Mouse (Mus musculus): ENCODE data around the gene Fgfr2. TPM values are rescaled to one million over a fixed set of nuclear protein-coding genes. Genes with fewer than 3 reads are reported as not detected.
"Not testable (repeated sequence)": the region's sequence is repeated elsewhere in the genome, so short reads cannot be mapped to it uniquely, and the experiment has no call there.

Gene Fgfr2
- polyA plus RNA-seq, 1 experiment from 2014 or later, result 137 TPM

DNA sequence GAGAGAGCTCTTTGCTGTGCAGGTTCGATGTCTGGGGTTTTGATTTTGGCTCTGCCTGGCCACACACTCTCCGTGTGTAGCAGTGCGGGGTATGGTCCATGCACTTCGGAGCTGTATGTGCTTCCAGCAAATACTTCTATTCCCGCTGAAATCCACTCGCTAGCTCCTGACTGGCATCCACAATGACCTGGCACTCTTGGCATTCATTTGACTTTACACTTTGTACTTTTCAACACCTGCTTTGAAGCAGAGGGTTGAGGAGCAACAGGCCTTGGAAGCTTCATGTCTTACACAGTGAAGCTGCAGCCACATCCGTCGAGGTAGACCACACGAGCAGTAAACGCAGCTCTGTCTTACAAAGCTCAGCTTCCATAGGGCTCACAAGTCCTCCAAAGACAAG lies 2715.5 kb downstream of the Fgfr2 start:
- no peak overlapping the region for H3K4me2 ChIP-seq (replicated peaks)
- H3K27ac ChIP-seq (replicated peaks), result peak overlapping the region; percentile 80
- no peak for ATAC-seq (ENCODE audit: insufficient number of reproducible peaks, low FRiP score, low TSS enrichment, low read depth)
- no peaks in the 10 kb centered on the region for H3K36me3 ChIP-seq
- no peak overlapping the region for H3K4me3 ChIP-seq (replicated peaks)
- WGBS, result 68% methylated on average over 10 of the region's 10 CpGs
- H3K27me3 ChIP-seq, result no peaks in the 10 kb centered on the region
- H3K9ac ChIP-seq, result no peak overlapping the region
- H3K9me3 ChIP-seq (replicated peaks), result no peaks in the 10 kb centered on the region
- H3K4me1 ChIP-seq, result peaks cover 9% of the 10 kb centered on the region; the same call in 1 of the 2 replicates

DNA sequence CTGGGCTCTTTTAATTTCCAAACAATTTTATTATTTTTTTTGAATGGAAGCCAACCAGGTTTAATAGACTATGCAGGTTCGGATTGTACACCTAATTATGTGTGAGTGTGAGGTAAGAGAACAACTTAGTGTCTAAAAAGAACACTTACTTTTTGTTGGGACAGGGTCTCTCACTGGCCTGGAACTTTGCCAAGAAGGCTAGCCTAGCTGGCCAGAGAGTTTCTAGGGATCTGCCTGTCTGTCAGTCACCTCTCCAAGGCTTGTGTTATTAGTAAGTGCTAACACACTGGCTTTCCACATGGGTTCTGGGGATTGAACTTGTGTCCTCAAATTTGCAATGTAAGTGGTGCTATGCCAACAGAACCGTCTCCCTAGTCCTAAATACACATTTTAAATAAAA lies 2719.8 kb downstream of the Fgfr2 start:
- 60% methylated on average over 2 of the region's 2 CpGs for WGBS
- 0 out of 2 replicates have a peak, but pooled peaks cover 7% of the 10 kb centered on the region for H3K36me3 ChIP-seq

DNA sequence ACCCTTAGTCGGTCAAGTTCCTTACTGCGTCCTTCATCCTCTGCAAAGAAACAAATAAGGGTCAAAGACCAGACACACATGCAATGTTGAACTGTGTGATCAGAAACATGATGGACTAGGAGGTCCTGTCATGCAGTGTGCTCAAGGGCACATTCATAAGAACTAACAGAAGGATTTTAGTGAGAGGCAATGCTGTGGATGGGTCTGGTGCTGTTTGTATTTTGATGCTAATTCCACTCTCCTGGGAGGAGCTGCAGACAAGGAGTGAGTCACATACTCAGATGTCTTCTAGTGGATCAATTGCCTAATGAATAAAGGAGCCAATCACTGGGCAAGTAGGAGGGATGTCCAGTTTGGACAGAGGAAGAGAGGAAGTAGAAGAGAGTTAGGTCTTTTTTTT lies 2728.5 kb downstream of the Fgfr2 start:
- no peak overlapping the region for H3K4me2 ChIP-seq (replicated peaks)

More for the DNA sequence above, 2719.8 kb downstream of the Fgfr2 start:
- H3K4me1 ChIP-seq, result peaks cover 6% of the 10 kb centered on the region; the same call in 1 of the 2 replicates
- H3K27ac ChIP-seq (replicated peaks), result no peak overlapping the region
- no peaks in the 10 kb centered on the region for H3K9me3 ChIP-seq (replicated peaks)
- H3K4me2 ChIP-seq (replicated peaks), result no peak overlapping the region
- no peak overlapping the region for H3K4me3 ChIP-seq (replicated peaks)
- no peaks in the 10 kb centered on the region for H3K27me3 ChIP-seq
- no peak overlapping the region for H3K9ac ChIP-seq
- ATAC-seq (ENCODE audit: insufficient number of reproducible peaks, low FRiP score, low TSS enrichment, low read depth), result no peak

DNA sequence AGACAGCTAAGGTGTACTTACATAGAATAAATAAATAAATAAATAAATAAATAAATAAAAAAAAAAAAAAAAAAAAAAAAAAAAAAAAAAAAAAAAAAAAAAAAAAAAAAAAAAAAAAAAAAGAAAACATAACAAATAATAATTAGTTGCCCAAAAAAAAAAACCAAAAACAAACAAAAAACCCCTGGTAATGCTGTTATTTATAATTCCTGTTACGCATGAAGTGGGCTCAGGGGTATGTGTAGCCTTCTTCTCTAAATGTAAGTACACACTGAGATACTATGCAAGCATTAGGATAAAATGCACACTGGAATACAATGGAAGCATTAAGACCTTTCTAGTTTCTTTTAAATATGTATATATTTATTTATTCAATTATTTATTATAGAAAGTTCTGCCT lies 2733.1 kb downstream of the Fgfr2 start:
- H3K9ac ChIP-seq; H3K4me3 ChIP-seq (replicated peaks); ATAC-seq (ENCODE audit: insufficient number of reproducible peaks, low FRiP score, low TSS enrichment, low read depth); H3K9me3 ChIP-seq (replicated peaks); H3K27me3 ChIP-seq; H3K27ac ChIP-seq (replicated peaks); H3K4me2 ChIP-seq (replicated peaks); H3K4me1 ChIP-seq: not testable (repeated sequence)
- peaks cover 11% of the 10 kb centered on the region; the same call in 1 of the 2 replicates for H3K36me3 ChIP-seq
- WGBS, result 93% methylated on average over 1 of the region's 1 CpGs

More for the DNA sequence above, 2728.5 kb downstream of the Fgfr2 start:
- Histone ChIP-seq H3K27ac (replicated peaks) (no peak overlapping the region), H3K4me1 (no peaks in the 10 kb centered on the region), H3K4me3 (replicated peaks) (no peak overlapping the region), H3K9me3 (replicated peaks) (no peaks in the 10 kb centered on the region), H3K27me3 (no peaks in the 10 kb centered on the region), H3K9ac (no peak overlapping the region), H3K36me3 (peaks cover 6% of the 10 kb centered on the region; the same call in 1 of the 2 replicates)
- ATAC-seq (ENCODE audit: insufficient number of reproducible peaks, low FRiP score, low TSS enrichment, low read depth), result no peak
- 87% methylated on average over 2 of the region's 2 CpGs for WGBS

DNA sequence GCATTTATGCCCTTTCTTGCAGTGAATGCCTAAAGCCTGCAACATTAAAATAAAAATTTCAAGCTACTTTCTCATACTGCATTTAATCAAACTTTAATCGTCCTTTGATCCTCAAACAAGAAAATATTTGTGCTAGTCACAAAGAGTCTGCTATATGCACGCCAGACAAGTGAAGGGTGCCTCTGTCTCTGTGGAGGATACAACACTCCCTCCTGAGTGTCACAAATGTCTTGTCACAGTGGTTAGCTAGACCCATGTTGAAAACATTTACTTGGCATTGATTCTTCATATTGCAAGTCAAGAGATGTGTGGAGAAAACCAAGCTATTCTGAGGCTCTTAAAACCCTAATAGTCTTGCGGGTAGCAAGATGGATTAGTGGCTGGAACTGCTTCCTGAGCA lies 2736.8 kb downstream of the Fgfr2 start:
- Histone ChIP-seq H3K4me1 (peaks cover 4% of the 10 kb centered on the region), H3K4me3 (replicated peaks) (no peak overlapping the region), H3K27me3 (no peaks in the 10 kb centered on the region), H3K9ac (no peak overlapping the region), H3K27ac (replicated peaks) (0 out of 2 replicates have a peak overlapping the region, but pooled peaks have one; percentile 39), H3K9me3 (replicated peaks) (no peaks in the 10 kb centered on the region), H3K4me2 (replicated peaks) (no peak overlapping the region), H3K36me3 (0 out of 2 replicates have a peak, but pooled peaks cover 5% of the 10 kb centered on the region)
- no peak for ATAC-seq (ENCODE audit: insufficient number of reproducible peaks, low FRiP score, low TSS enrichment, low read depth)
- 58% methylated on average over 3 of the region's 3 CpGs for WGBS

DNA sequence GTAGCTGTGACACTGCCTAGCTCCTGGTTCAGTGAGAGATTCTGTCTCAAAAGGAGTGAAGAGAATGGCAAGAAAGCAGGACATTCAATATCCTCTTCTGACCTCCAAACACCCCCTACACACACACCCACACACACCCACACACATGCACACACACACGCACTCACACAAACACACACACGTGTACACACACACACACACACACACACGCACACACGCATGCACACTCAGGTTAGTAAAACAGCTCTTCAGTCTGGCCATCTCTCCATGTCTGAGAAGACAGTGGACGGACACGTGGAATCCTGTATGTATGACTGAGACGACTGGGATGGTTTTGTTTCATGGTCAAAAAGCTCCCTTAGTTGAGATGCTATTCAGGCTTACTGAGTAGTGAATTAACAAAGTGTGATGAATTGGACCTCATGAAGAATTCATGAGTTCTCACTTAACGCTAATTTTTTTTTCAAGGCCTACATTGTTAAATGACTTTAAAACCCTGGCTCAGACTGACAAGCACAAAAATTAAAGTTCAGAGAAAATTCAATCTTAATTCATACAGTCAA lies 2737.3 kb downstream of the Fgfr2 start:
- ATAC-seq (ENCODE audit: insufficient number of reproducible peaks, low FRiP score, low TSS enrichment, low read depth), result no peak
- WGBS, result 86% methylated on average over 8 of the region's 8 CpGs

DNA sequence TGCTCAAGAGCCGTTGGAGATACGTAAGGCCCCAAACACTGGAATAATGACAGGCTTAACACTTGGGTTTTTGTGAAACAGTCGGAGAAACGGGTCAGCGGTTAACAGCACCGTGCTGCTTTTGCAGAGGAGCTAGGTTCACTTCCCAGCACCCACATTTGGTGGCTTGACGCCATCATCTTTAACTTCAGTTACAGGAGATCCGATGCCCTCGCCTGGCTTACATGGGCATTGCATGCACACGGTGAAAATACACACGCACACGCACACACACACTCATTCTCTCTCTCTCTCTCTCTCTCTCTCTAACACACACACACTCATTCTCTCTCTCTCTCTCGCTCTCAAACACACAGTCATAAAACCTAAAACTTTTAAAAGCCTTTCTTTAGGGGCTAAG lies 2741.0 kb downstream of the Fgfr2 start:
- ATAC-seq (ENCODE audit: insufficient number of reproducible peaks, low FRiP score, low TSS enrichment, low read depth), result no peak
- Histone ChIP-seq H3K9ac (no peak overlapping the region), H3K27me3 (no peaks in the 10 kb centered on the region), H3K4me2 (replicated peaks) (no peak overlapping the region), H3K9me3 (replicated peaks) (no peaks in the 10 kb centered on the region), H3K27ac (replicated peaks) (0 out of 2 replicates have a peak overlapping the region, but pooled peaks have one; percentile 17), H3K36me3 (0 out of 2 replicates have a peak, but pooled peaks cover 2% of the 10 kb centered on the region), H3K4me3 (replicated peaks) (no peak overlapping the region), H3K4me1 (peaks cover 15% of the 10 kb centered on the region)
- WGBS, result 92% methylated on average over 13 of the region's 13 CpGs

More for the DNA sequence above, 2737.3 kb downstream of the Fgfr2 start:
- H3K9ac ChIP-seq, result no peak overlapping the region
- H3K4me2 ChIP-seq (replicated peaks), result no peak overlapping the region
- 0 out of 2 replicates have a peak, but pooled peaks cover 5% of the 10 kb centered on the region for H3K36me3 ChIP-seq
- H3K27me3 ChIP-seq, result no peaks in the 10 kb centered on the region
- H3K9me3 ChIP-seq (replicated peaks), result no peaks in the 10 kb centered on the region
- H3K4me1 ChIP-seq, result peaks cover 8% of the 10 kb centered on the region
- H3K4me3 ChIP-seq (replicated peaks), result no peak overlapping the region
- no peak overlapping the region for H3K27ac ChIP-seq (replicated peaks)

DNA sequence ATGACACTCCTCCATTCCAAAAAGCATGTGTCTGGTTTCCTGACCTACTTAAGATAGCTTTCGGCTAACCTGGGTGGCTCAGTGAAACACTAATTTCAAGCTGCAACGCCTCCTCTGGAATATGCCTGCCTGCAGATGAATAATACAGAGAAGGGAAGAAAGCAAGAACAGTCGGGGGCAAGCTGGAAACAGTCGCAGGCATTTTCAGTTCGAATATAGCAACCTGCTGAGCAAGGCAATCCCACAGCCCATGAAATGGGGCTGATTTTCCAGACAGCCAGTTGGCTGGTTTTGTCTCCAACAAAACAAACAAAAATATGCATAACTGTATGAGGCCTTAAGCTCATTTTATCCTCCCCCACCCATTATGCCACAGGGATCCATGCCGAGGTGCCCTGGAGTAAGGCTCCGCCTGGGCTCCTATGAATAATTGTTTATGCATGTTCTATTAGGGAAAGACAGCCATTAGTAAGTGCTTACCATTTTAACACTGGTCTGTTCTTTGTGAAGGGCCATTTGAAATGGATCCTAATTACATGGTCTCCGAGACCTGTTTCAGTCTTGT lies 2741.7 kb downstream of the Fgfr2 start:
- Histone ChIP-seq H3K27ac (replicated peaks) (peak overlapping the region; percentile 18; the same call in 1 of the 2 replicates), H3K27me3 (no peaks in the 10 kb centered on the region), H3K36me3 (no peaks in the 10 kb centered on the region), H3K9ac (no peak overlapping the region), H3K9me3 (replicated peaks) (no peaks in the 10 kb centered on the region), H3K4me2 (replicated peaks) (no peak overlapping the region), H3K4me1 (peaks cover 15% of the 10 kb centered on the region), H3K4me3 (replicated peaks) (no peak overlapping the region)
- 48% methylated on average over 8 of the region's 8 CpGs for WGBS
- ATAC-seq (ENCODE audit: insufficient number of reproducible peaks, low FRiP score, low TSS enrichment, low read depth), result no peak

DNA sequence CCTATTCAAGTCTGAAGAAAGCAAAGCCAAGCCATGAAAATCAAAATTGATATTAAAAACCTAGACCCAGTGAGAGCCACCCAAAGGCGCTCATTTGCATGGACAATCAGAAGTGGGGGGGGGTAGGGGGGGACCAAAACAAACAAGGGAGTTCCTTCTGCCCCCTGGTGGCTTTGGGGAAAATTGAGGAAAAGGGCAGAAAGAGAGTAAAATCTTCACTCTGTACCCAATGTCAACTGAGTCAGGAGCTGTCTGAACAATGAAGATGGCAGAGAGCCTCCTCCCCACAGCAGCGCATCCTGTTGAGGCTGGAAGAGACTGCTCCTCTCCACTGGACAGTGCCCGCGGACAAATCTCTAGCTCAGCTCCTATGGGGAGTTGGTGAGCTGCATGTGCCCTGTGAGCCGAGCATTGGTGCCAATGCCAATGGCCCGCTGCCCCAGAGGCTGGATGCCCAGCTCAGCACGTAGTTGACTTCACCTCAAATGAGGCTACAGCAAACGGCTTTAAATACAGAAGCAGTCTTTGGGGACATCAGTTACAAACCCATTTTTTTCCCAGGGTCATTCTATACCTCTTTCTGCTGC lies 2742.3 kb downstream of the Fgfr2 start:
- no peak overlapping the region for H3K4me3 ChIP-seq (replicated peaks)
- H3K9me3 ChIP-seq (replicated peaks), result no peaks in the 10 kb centered on the region
- H3K27me3 ChIP-seq, result no peaks in the 10 kb centered on the region
- H3K4me1 ChIP-seq, result peaks cover 15% of the 10 kb centered on the region
- H3K36me3 ChIP-seq, result no peaks in the 10 kb centered on the region
- no peak overlapping the region for H3K9ac ChIP-seq
- WGBS, result 79% methylated on average over 8 of the region's 8 CpGs
- H3K4me2 ChIP-seq (replicated peaks), result no peak overlapping the region
- peak overlapping the region; percentile 40; the same call in 1 of the 2 replicates for H3K27ac ChIP-seq (replicated peaks)
- no peak for ATAC-seq (ENCODE audit: insufficient number of reproducible peaks, low FRiP score, low TSS enrichment, low read depth)

DNA sequence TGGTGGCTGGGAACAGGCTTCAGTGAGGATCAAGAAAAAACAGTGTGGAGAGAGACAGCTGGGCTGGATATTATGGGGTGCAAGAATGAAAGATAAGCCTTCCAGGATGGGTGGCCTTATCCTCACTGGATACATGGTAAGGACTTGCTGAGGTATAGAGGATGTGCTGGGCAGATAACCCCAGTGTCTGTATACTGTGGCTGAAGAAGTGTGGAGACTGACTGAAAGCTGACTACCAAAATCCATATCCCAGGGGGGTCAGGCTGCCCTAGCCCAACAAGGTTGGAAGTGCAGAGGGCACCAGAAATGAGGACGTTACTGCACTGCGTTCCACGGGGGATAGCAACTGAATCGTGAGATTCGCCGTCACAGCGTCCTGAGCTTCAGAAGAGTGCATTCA lies 2742.8 kb downstream of the Fgfr2 start:
- H3K9ac ChIP-seq, result no peak overlapping the region
- no peak overlapping the region for H3K4me3 ChIP-seq (replicated peaks)
- no peak; the same call in 1 of the 2 replicates for ATAC-seq (ENCODE audit: insufficient number of reproducible peaks, low FRiP score, low TSS enrichment, low read depth)
- no peak overlapping the region for H3K4me2 ChIP-seq (replicated peaks)
- H3K27ac ChIP-seq (replicated peaks), result 0 out of 2 replicates have a peak overlapping the region, but pooled peaks have one; percentile 40
- 91% methylated on average over 7 of the region's 7 CpGs for WGBS
- no peaks in the 10 kb centered on the region for H3K27me3 ChIP-seq
- no peaks in the 10 kb centered on the region for H3K36me3 ChIP-seq
- H3K9me3 ChIP-seq (replicated peaks), result no peaks in the 10 kb centered on the region
- H3K4me1 ChIP-seq, result peaks cover 15% of the 10 kb centered on the region

DNA sequence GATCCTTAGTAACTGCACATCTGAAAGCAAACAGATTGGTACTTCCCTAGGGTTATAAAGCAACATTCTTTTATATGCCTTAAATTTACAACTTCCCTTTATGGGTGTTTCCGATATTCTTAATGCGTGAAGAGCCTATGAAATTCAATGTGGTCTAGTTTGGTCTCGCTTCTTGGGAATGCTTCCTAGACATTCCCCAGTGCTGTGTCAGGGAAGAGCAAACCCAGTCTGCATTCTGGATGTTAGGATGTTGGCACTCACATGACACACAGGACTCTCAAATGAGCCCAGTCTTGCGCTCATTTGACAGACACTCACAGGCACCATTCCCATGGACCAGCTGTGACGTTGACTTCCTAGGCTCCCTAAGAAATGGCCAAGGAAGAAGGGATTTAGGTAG lies 2743.3 kb downstream of the Fgfr2 start:
- 54% methylated on average over 5 of the region's 5 CpGs for WGBS
- H3K4me3 ChIP-seq (replicated peaks), result no peak overlapping the region
- H3K27ac ChIP-seq (replicated peaks), result 0 out of 2 replicates have a peak overlapping the region, but pooled peaks have one; percentile 40
- H3K9ac ChIP-seq, result no peak overlapping the region
- no peaks in the 10 kb centered on the region for H3K9me3 ChIP-seq (replicated peaks)
- no peak overlapping the region for H3K4me2 ChIP-seq (replicated peaks)
- ATAC-seq (ENCODE audit: insufficient number of reproducible peaks, low FRiP score, low TSS enrichment, low read depth), result no peak; the same call in 1 of the 2 replicates
- H3K4me1 ChIP-seq, result peaks cover 15% of the 10 kb centered on the region
- no peaks in the 10 kb centered on the region for H3K36me3 ChIP-seq
- H3K27me3 ChIP-seq, result no peaks in the 10 kb centered on the region

Data from embryonic facial prominence, embryonic 15.5 days (tissue).